Mouse (Mus musculus) liver, embryonic 14.5 days (tissue): ENCODE results near the gene Ninj2.

Experiments
- CTCF ChIP-seq: IDR thresholded peaks from 2 replicates; pipeline ENCODE4 v1.5.1; 2016; ENCODE audit warnings: antibody characterized with exemption, low read depth, control low read depth
- EP300 ChIP-seq: IDR thresholded peaks from 2 replicates; pipeline ENCODE4 v1.6.1; 2016; ENCODE audit warnings: antibody characterized with exemption, low read depth

GRCm38 (mm10) chr6:120174028-120174601, 81.0 kb downstream of the Ninj2 start:
- TF ChIP-seq CTCF (no peak), EP300 (no peak)
